Mouse (Mus musculus) gastrocnemius, postnatal 4 days (tissue): ENCODE measurements around the gene Myo18a. TPM values are rescaled to one million over a fixed set of nuclear protein-coding genes. Genes with fewer than 3 reads are reported as not detected.

ENCODE experiments used
- DNase-seq, 2 experiments: peaks; one replicate each; pipeline ENCODE4 v3.0.0; 2021 to 2022; ENCODE audit warnings: low spot score in 2 of 2, mixed read lengths in 2 of 2
- total RNA-seq, 2 experiments: library from RNA; stranded (reverse); gene quantifications; 2 replicates each; pipeline ENCODE4 v1.2.3; 2021

The Myo18a gene
- total RNA-seq, 2 experiments from 2014 or later: 261 to 280 TPM

- DNase-seq: no peak
Measured at GRCm38 (mm10) chr11:77867419-77868083, 104.5 kb downstream of the Myo18a start.

- DNase-seq: no peak
Measured at GRCm38 (mm10) chr11:77871436-77871835, 108.4 kb downstream of the Myo18a start.

- DNase-seq: no peak
Measured at GRCm38 (mm10) chr11:77872236-77872635, 109.2 kb downstream of the Myo18a start.

GRCm38 (mm10) chr11:77872685-77873084 lies 109.6 kb downstream of the Myo18a start:
- no peak for DNase-seq

- no peak for DNase-seq
Measured at GRCm38 (mm10) chr11:77873116-77873515, 110.1 kb downstream of the Myo18a start.

- no peak for DNase-seq
Measured at GRCm38 (mm10) chr11:77874685-77875231, 111.7 kb downstream of the Myo18a start.

- DNase-seq: no peak
Measured at GRCm38 (mm10) chr11:77875269-77875668, 112.2 kb downstream of the Myo18a start.

- DNase-seq: no peak
Measured at GRCm38 (mm10) chr11:77875847-77876759, 113.1 kb downstream of the Myo18a start.

GRCm38 (mm10) chr11:77876760-77877148 lies 113.7 kb downstream of the Myo18a start:
- no peak for DNase-seq

- no peak for DNase-seq
Measured at GRCm38 (mm10) chr11:77884524-77885245, 121.6 kb downstream of the Myo18a start.

- no peak for DNase-seq
Measured at GRCm38 (mm10) chr11:77885246-77885575, 122.2 kb downstream of the Myo18a start.

GRCm38 (mm10) chr11:77887373-77887960 lies 124.4 kb downstream of the Myo18a start:
- peak in 1 of 2 experiments; percentile 17 for DNase-seq

- DNase-seq: no peak
Measured at GRCm38 (mm10) chr11:77888846-77889245, 125.8 kb downstream of the Myo18a start.

- no peak for DNase-seq
Measured at GRCm38 (mm10) chr11:77889484-77889883, 126.4 kb downstream of the Myo18a start.

- no peak for DNase-seq
Measured at GRCm38 (mm10) chr11:77890648-77891258, 127.7 kb downstream of the Myo18a start.

GRCm38 (mm10) chr11:77892883-77893282 lies 129.8 kb downstream of the Myo18a start:
- DNase-seq: no peak

GRCm38 (mm10) chr11:77893283-77893682 lies 130.2 kb downstream of the Myo18a start:
- no peak for DNase-seq

GRCm38 (mm10) chr11:77893787-77894718 lies 131.0 kb downstream of the Myo18a start, which contains the start of gene Pipox:
Gene Pipox (minus strand): TSS chr11:77894096.
- DNase-seq: peak; percentile 69 to 80

GRCm38 (mm10) chr11:77894967-77895366 lies 131.9 kb downstream of the Myo18a start:
- no peak for DNase-seq
